Mouse (Mus musculus) layer of hippocampus, postnatal 14 days (tissue): Measurements from ENCODE around the gene P4hb. TPM values are rescaled to one million over a fixed set of nuclear protein-coding genes. Genes with fewer than 3 reads are reported as not detected.

Experiments
- DNase-seq, 2 experiments: peaks; one replicate each; pipeline ENCODE4 v3.0.0; 2021 to 2022; ENCODE audit warnings: low spot score in 2 of 2, mixed read lengths in 1 of 2
- total RNA-seq, 2 experiments: library from RNA; stranded (reverse); gene quantifications; 2 replicates each; pipeline ENCODE4 v1.2.3; 2021

Gene P4hb
- total RNA-seq, 2 experiments from 2014 or later, result 142 to 157 TPM

DNA sequence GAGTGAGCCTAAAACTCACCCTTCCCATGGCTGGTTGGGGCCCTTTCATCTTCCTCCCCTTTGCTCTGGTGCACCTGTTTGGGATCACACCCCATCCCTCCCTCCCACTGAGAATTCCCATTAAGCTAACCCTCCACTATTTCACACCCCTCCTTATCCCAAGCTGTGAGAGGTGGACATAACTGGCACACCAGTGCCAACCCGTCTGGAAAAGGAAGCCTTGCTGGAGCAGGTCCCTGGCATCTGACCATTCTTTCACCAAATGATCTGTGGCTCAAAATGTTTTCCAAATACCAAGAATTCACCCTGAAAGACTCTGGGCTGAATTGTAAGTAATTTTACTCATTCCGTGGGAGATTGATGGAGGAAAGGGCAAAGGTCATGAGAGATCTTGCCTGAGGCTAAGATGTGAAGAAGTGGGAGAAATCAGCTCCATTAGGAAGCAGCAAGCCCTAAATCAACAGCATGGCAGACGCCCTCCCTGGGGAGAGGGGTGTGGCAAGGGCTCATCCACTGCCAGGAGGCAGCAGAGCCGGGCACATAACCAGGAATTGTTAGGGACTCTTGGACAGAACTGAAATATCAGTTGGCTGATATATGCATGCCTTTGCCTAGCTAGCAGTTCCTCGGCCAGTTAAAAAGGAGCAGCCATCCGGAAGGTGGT lies 60.1 kb downstream of the P4hb start:
- DNase-seq, result no peak

DNA sequence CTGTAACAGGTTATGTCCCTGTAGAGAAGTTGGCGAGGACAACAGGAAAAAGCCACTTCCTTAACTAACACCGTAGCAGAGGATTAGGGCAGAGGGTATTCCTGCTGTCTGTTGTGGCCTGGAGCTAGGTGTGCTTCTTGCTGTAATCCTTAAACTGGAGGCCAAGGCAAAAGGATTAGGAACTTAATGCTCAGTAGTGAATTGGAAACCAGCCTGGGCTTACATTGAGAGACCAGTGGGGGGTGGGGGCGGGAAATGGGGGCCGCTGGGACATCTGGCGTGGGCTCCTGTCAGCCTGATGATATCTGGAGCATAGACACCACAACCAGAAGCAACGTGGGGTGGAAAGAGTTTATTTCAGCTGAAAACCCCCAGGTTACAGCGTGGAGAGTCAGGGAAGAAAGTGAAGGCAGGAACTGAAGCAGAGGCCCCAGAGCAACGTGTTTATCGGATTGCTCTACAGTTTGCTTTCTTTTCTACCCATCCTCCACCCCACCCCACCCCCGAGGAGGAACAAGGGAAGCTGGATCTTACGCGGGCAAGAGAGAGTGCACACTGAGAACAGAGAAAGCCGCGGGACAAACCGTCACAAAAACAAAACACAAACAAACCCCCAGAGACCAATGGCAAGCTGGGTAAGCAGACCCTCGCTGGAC lies 62.5 kb downstream of the P4hb start:
- no peak for DNase-seq

Other genes with a start within 250 kb of the P4hb start
- 1,000 to 10,000 TPM; 1,835 to 1,925 TPM for gene Actg1, start 224.7 kb downstream of the P4hb start, total RNA-seq
- gene Fscn2, start 211.7 kb downstream of the P4hb start, total RNA-seq, result under 1 TPM; 0.48 to 0.67 TPM
- gene Faap100, start 194.5 kb downstream of the P4hb start, total RNA-seq, result 10 to 100 TPM; 31.9 to 38.1 TPM
- gene Nploc4, start 135.5 kb downstream of the P4hb start, total RNA-seq, result 10 to 100 TPM; 64.4 to 65.6 TPM
- 1 to 10 TPM in 1 of 2 experiments, not detected in 1; 1.4 TPM for gene Tspan10, start 130.6 kb downstream of the P4hb start, total RNA-seq
- under 1 TPM in 1 of 2 experiments, not detected in 1; 0.43 TPM for gene Pde6g, start 119.8 kb downstream of the P4hb start, total RNA-seq
- 10 to 100 TPM; 14.5 to 15.9 TPM for gene Oxld1, start 115.2 kb downstream of the P4hb start, total RNA-seq
- 10 to 100 TPM; 22.5 to 22.7 TPM for gene Ccdc137, start 115.1 kb downstream of the P4hb start, total RNA-seq
- gene Arl16, start 105.6 kb downstream of the P4hb start, total RNA-seq, result 10 to 100 TPM; 56.7 to 61.6 TPM
- gene Mrpl12, start 88.6 kb downstream of the P4hb start, total RNA-seq, result 10 to 100 TPM; 71.3 to 73.5 TPM
- gene Slc25a10, start 81.4 kb downstream of the P4hb start, total RNA-seq, result 10 to 100 TPM; 25.6 to 27.2 TPM
- under 1 TPM; 0.28 to 0.36 TPM for gene Gcgr, start 42.6 kb downstream of the P4hb start, total RNA-seq
- 10 to 100 TPM; 86.1 to 89.0 TPM for gene Mcrip1, start 23.5 kb downstream of the P4hb start, total RNA-seq
- gene Ppp1r27, start 22.1 kb downstream of the P4hb start, total RNA-seq, result not detected
- 100 to 1,000 TPM; 366 to 384 TPM for gene Arhgdia, start 8.4 kb upstream of the P4hb start, total RNA-seq
- gene Alyref, start 25.1 kb upstream of the P4hb start, total RNA-seq, result 10 to 100 TPM; 69.3 to 77.0 TPM
- gene Anapc11, start 25.2 kb upstream of the P4hb start, total RNA-seq, result 10 to 100 TPM; 88.0 to 96.5 TPM
- 1 to 10 TPM; 2.3 to 2.7 TPM for gene Npb, start 35.2 kb upstream of the P4hb start, total RNA-seq
- 100 to 1,000 TPM; 150 TPM for gene Pcyt2, start 44.7 kb upstream of the P4hb start, total RNA-seq
- 10 to 100 TPM; 35.0 to 35.4 TPM for gene Sirt7, start 52.0 kb upstream of the P4hb start, total RNA-seq
- 10 to 100 TPM; 85.5 to 89.8 TPM for gene Mafg, start 60.3 kb upstream of the P4hb start, total RNA-seq
- gene Pycr1, start 70.5 kb upstream of the P4hb start, total RNA-seq, result 1 to 10 TPM; 4.7 to 5.1 TPM
- gene Myadml2, start 74.9 kb upstream of the P4hb start, total RNA-seq, result 1 to 10 TPM; 3.0 to 3.5 TPM
- gene Notum, start 87.9 kb upstream of the P4hb start, total RNA-seq, result 10 to 100 TPM in 1 of 2 experiments, 1 to 10 TPM in 1; 7.9 to 10.2 TPM
- 10 to 100 TPM; 54.2 to 58.9 TPM for gene Aspscr1, start 99.7 kb upstream of the P4hb start, total RNA-seq
- gene Cenpx, start 140.5 kb upstream of the P4hb start, total RNA-seq, result 10 to 100 TPM; 26.8 to 28.9 TPM
- 10 to 100 TPM; 56.0 to 58.2 TPM for gene Lrrc45, start 140.7 kb upstream of the P4hb start, total RNA-seq
- 10 to 100 TPM; 83.9 to 98.6 TPM for gene Rac3, start 148.2 kb upstream of the P4hb start, total RNA-seq
- gene Dcxr, start 154.0 kb upstream of the P4hb start, total RNA-seq, result 10 to 100 TPM; 10.4 to 12.0 TPM
- gene Cbr2, start 158.9 kb upstream of the P4hb start, total RNA-seq, result 1 to 10 TPM; 2.1 to 2.2 TPM
- gene Hmga1b, start 189.5 kb upstream of the P4hb start, total RNA-seq, result 10 to 100 TPM; 16.1 to 21.9 TPM
- gene Rfng, start 211.0 kb upstream of the P4hb start, total RNA-seq, result 10 to 100 TPM; 79.0 to 81.2 TPM
- 100 to 1,000 TPM; 137 to 138 TPM for gene Gps1, start 211.0 kb upstream of the P4hb start, total RNA-seq
- gene Dus1l, start 223.2 kb upstream of the P4hb start, total RNA-seq, result 10 to 100 TPM; 40.1 to 45.5 TPM